Mouse (Mus musculus): ENCODE results near the gene Arf5. TPM values are rescaled to one million over a fixed set of nuclear protein-coding genes. Genes with fewer than 3 reads are reported as not detected.

Arf5 gene
- polyA plus RNA-seq, 1 experiment from 2014 or later: 414 TPM

- Histone ChIP-seq H3K4me2 (no peak overlapping the region), H3K36me3 (replicated peaks) (no peaks in the 10 kb centered on the region; the same call in 1 of the 2 replicates), H3K4me3 (no peak overlapping the region), H3K9me3 (no peaks in the 10 kb centered on the region), H3K9ac (no peak overlapping the region), H3K27me3 (replicated peaks) (no peaks in the 10 kb centered on the region), H3K4me1 (peaks cover under 1% of the 10 kb centered on the region; the same call in 1 of the 2 replicates), H3K27ac (no peak overlapping the region)
- no peak for ATAC-seq (replicated peaks)
- 77% methylated on average over 10 of the region's 10 CpGs for WGBS
Measured at GRCm38 (mm10) chr6:28430795-28431537, 7.6 kb downstream of the Arf5 start.

GRCm38 (mm10) chr6:28431538-28431855 lies 8.1 kb downstream of the Arf5 start:
- no peak overlapping the region for H3K4me3 ChIP-seq
- no peaks in the 10 kb centered on the region for H3K9me3 ChIP-seq
- no peak overlapping the region for H3K27ac ChIP-seq
- no peak for ATAC-seq (replicated peaks)
- H3K4me1 ChIP-seq: no peaks in the 10 kb centered on the region
- no peaks in the 10 kb centered on the region for H3K27me3 ChIP-seq (replicated peaks)
- WGBS: 79% methylated on average over 6 of the region's 6 CpGs
- no peaks in the 10 kb centered on the region; the same call in 1 of the 2 replicates for H3K36me3 ChIP-seq (replicated peaks)
- H3K4me2 ChIP-seq: no peak overlapping the region
- H3K9ac ChIP-seq: no peak overlapping the region

- no peaks in the 10 kb centered on the region for H3K4me1 ChIP-seq
- H3K4me2 ChIP-seq: no peak overlapping the region
- 77% methylated on average over 7 of the region's 7 CpGs for WGBS
- H3K9me3 ChIP-seq: no peaks in the 10 kb centered on the region
- H3K9ac ChIP-seq: no peak overlapping the region
- no peak overlapping the region for H3K27ac ChIP-seq
- ATAC-seq (replicated peaks): no peak
- peaks cover 25% of the 10 kb centered on the region for H3K27me3 ChIP-seq (replicated peaks)
- no peaks in the 10 kb centered on the region for H3K36me3 ChIP-seq (replicated peaks)
- no peak overlapping the region for H3K4me3 ChIP-seq
Measured at GRCm38 (mm10) chr6:28447937-28448336, 24.6 kb downstream of the Arf5 start.

- Histone ChIP-seq H3K27me3 (replicated peaks) (peaks cover 27% of the 10 kb centered on the region), H3K9me3 (no peaks in the 10 kb centered on the region), H3K4me2 (no peak within 1 kb of the TSS), H3K4me3 (no peak within 1 kb of the TSS), H3K27ac (no peak within 1 kb of the TSS), H3K36me3 (replicated peaks) (no peaks in the 10 kb centered on the region), H3K4me1 (no peaks in the 10 kb centered on the region), H3K9ac (no peak within 1 kb of the TSS)
- no peak for ATAC-seq (replicated peaks)
- 88% methylated on average over 2 of the region's 2 CpGs for WGBS
Measured at GRCm38 (mm10) chr6:28449253-28449652, 25.9 kb downstream of the Arf5 start, which contains the start of gene Pax4. TSS of gene Pax4 (minus strand) at chr6:28449353.

- H3K4me3 ChIP-seq: no peak overlapping the region
- H3K36me3 ChIP-seq (replicated peaks): no peaks in the 10 kb centered on the region
- H3K27me3 ChIP-seq (replicated peaks): peaks cover 27% of the 10 kb centered on the region
- no peak overlapping the region for H3K9ac ChIP-seq
- H3K9me3 ChIP-seq: no peaks in the 10 kb centered on the region
- no peak overlapping the region for H3K4me2 ChIP-seq
- no peak for ATAC-seq (replicated peaks)
- H3K27ac ChIP-seq: no peak overlapping the region
- 17% methylated on average over 5 of the region's 5 CpGs for WGBS
- no peaks in the 10 kb centered on the region for H3K4me1 ChIP-seq
Measured at GRCm38 (mm10) chr6:28450481-28450880, 27.1 kb downstream of the Arf5 start.

GRCm38 (mm10) chr6:28450977-28451376 lies 27.6 kb downstream of the Arf5 start:
- Histone ChIP-seq H3K9ac (no peak overlapping the region), H3K27me3 (replicated peaks) (peaks cover 27% of the 10 kb centered on the region), H3K36me3 (replicated peaks) (no peaks in the 10 kb centered on the region), H3K9me3 (no peaks in the 10 kb centered on the region), H3K4me3 (no peak overlapping the region), H3K4me2 (no peak overlapping the region), H3K4me1 (no peaks in the 10 kb centered on the region), H3K27ac (no peak overlapping the region)
- ATAC-seq (replicated peaks): no peak
- 2% methylated on average over 12 of the region's 12 CpGs for WGBS

GRCm38 (mm10) chr6:28459221-28459668 lies 35.9 kb downstream of the Arf5 start:
- H3K27ac ChIP-seq: no peak overlapping the region

GRCm38 (mm10) chr6:28460534-28460933 lies 37.2 kb downstream of the Arf5 start:
- H3K4me3 ChIP-seq: no peak overlapping the region
- no peak overlapping the region for H3K27ac ChIP-seq
- H3K4me2 ChIP-seq: no peak overlapping the region
- no peaks in the 10 kb centered on the region for H3K9me3 ChIP-seq
- ATAC-seq (replicated peaks): no peak
- H3K27me3 ChIP-seq (replicated peaks): no peaks in the 10 kb centered on the region
- H3K9ac ChIP-seq: no peak overlapping the region
- no peaks in the 10 kb centered on the region for H3K36me3 ChIP-seq (replicated peaks)
- no peaks in the 10 kb centered on the region for H3K4me1 ChIP-seq
- 12% methylated on average over 5 of the region's 5 CpGs for WGBS

More at GRCm38 (mm10) chr6:28459221-28459668, 35.9 kb downstream of the Arf5 start:
- Histone ChIP-seq H3K36me3 (replicated peaks) (no peaks in the 10 kb centered on the region), H3K9ac (no peak overlapping the region), H3K4me3 (no peak overlapping the region), H3K4me1 (no peaks in the 10 kb centered on the region), H3K4me2 (no peak overlapping the region), H3K9me3 (no peaks in the 10 kb centered on the region), H3K27me3 (replicated peaks) (no peaks in the 10 kb centered on the region; the same call in 1 of the 2 replicates)
- no peak for ATAC-seq (replicated peaks)

- no peaks in the 10 kb centered on the region for H3K9me3 ChIP-seq
- H3K27me3 ChIP-seq (replicated peaks): no peaks in the 10 kb centered on the region
- H3K36me3 ChIP-seq (replicated peaks): no peaks in the 10 kb centered on the region
- no peak overlapping the region for H3K4me2 ChIP-seq
- H3K27ac ChIP-seq: no peak overlapping the region
- H3K9ac ChIP-seq: no peak overlapping the region
- H3K4me3 ChIP-seq: no peak overlapping the region
- H3K4me1 ChIP-seq: no peaks in the 10 kb centered on the region
- WGBS: 74% methylated on average over 6 of the region's 6 CpGs
- ATAC-seq (replicated peaks): no peak
Measured at GRCm38 (mm10) chr6:28464630-28465029, 41.3 kb downstream of the Arf5 start.

GRCm38 (mm10) chr6:28470017-28470602 lies 46.8 kb downstream of the Arf5 start:
- H3K9me3 ChIP-seq: no peaks in the 10 kb centered on the region
- no peak for ATAC-seq (replicated peaks)
- H3K36me3 ChIP-seq (replicated peaks): no peaks in the 10 kb centered on the region
- no peaks in the 10 kb centered on the region for H3K4me1 ChIP-seq
- no peaks in the 10 kb centered on the region for H3K27me3 ChIP-seq (replicated peaks)
- H3K9ac ChIP-seq: no peak overlapping the region
- 74% methylated on average over 4 of the region's 4 CpGs for WGBS
- H3K4me2 ChIP-seq: no peak overlapping the region
- H3K4me3 ChIP-seq: no peak overlapping the region
- H3K27ac ChIP-seq: no peak overlapping the region

- no peak for ATAC-seq (replicated peaks)
- H3K27ac ChIP-seq: no peak overlapping the region
- H3K4me2 ChIP-seq: no peak overlapping the region
Measured at GRCm38 (mm10) chr6:28470621-28471020, 47.3 kb downstream of the Arf5 start.

GRCm38 (mm10) chr6:28471284-28472035 lies 48.1 kb downstream of the Arf5 start:
- no peak overlapping the region for H3K4me3 ChIP-seq
- no peaks in the 10 kb centered on the region for H3K9me3 ChIP-seq
- no peak overlapping the region for H3K27ac ChIP-seq
- H3K4me1 ChIP-seq: no peaks in the 10 kb centered on the region
- no peak overlapping the region for H3K4me2 ChIP-seq
- H3K36me3 ChIP-seq (replicated peaks): no peaks in the 10 kb centered on the region
- H3K27me3 ChIP-seq (replicated peaks): no peaks in the 10 kb centered on the region
- 83% methylated on average over 9 of the region's 9 CpGs for WGBS
- ATAC-seq (replicated peaks): no peak
- no peak overlapping the region for H3K9ac ChIP-seq

More at GRCm38 (mm10) chr6:28470621-28471020, 47.3 kb downstream of the Arf5 start:
- Histone ChIP-seq H3K27me3 (replicated peaks) (no peaks in the 10 kb centered on the region), H3K9ac (no peak overlapping the region), H3K4me3 (no peak overlapping the region), H3K4me1 (no peaks in the 10 kb centered on the region), H3K36me3 (replicated peaks) (no peaks in the 10 kb centered on the region), H3K9me3 (no peaks in the 10 kb centered on the region)
- 81% methylated on average over 5 of the region's 5 CpGs for WGBS
